Mouse (Mus musculus) erythroblast, embryonic 14.5 days (primary cell): ENCODE measurements around the gene Rsph1. TPM values are rescaled to one million over a fixed set of nuclear protein-coding genes. Genes with fewer than 3 reads are reported as not detected.

Experiments used
- H3K27me3 ChIP-seq: 2 replicates; pipeline ENCODE4 v1.6.1; 2012; ENCODE audit warnings: inconsistent platforms; ENCODE audit not compliant: control insufficient read depth
- H3K36me3 ChIP-seq: 2 replicates; pipeline ENCODE4 v1.6.1; 2012; ENCODE audit warnings: mild to moderate bottlenecking, inconsistent platforms; ENCODE audit not compliant: control insufficient read depth
- H3K4me1 ChIP-seq: 2 replicates; pipeline ENCODE4 v1.6.1; 2012; ENCODE audit warnings: inconsistent platforms; ENCODE audit not compliant: control insufficient read depth
- H3K4me3 ChIP-seq: replicated peaks from 2 replicates; pipeline ENCODE3; 2012; ENCODE audit warnings: moderate library complexity, mild to moderate bottlenecking, inconsistent platforms
- H3K9me3 ChIP-seq: 2 replicates; pipeline ENCODE4 v1.6.1; 2012; ENCODE audit warnings: low read length, inconsistent platforms, mixed read lengths; ENCODE audit not compliant: control insufficient read depth
- GATA1 ChIP-seq: IDR thresholded peaks from 2 replicates; pipeline ENCODE4 v1.6.1; 2012; ENCODE audit warnings: low read length, inconsistent platforms, mixed read lengths
- TAL1 ChIP-seq: IDR thresholded peaks from 3 replicates; pipeline ENCODE4 v1.6.1; 2012; ENCODE audit warnings: low read length, inconsistent platforms, mixed read lengths
- polyA plus RNA-seq: library from polyadenylated mRNA; stranded (reverse); fragments of >175 nt; gene quantifications from 2 replicates; pipeline ENCODE4 v1.2.3, GENCODE M21; 2012

Gene Rsph1
- polyA plus RNA-seq, 1 experiment = not detected

DNA sequence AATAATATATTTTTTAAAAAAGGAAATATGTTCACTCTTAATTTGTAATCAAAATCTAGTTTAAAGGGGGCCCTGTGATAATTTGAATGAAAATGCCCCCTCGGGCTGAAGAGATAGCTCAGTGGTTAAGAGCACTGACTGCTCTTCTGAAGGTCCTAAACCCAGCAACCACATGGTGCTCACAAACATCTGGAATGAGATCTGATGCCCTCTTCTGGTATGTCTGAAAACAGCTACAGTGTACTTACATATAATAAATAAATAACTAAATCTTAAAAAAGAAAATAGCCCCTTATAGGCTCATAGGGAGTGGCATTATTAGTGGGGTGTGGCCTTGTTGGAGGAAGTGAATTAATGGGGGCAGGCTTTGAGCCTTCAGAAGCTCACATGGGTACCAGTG lies 20.0 kb downstream of the Rsph1 start:
- H3K9me3 ChIP-seq = no peaks in the 10 kb centered on the region
- H3K4me3 ChIP-seq = no peak overlapping the region
- no peaks in the 10 kb centered on the region for H3K27me3 ChIP-seq
- TF ChIP-seq GATA1 (no peak), TAL1 (no peak)
- no peaks in the 10 kb centered on the region for H3K36me3 ChIP-seq
- peaks cover 6% of the 10 kb centered on the region for H3K4me1 ChIP-seq

DNA sequence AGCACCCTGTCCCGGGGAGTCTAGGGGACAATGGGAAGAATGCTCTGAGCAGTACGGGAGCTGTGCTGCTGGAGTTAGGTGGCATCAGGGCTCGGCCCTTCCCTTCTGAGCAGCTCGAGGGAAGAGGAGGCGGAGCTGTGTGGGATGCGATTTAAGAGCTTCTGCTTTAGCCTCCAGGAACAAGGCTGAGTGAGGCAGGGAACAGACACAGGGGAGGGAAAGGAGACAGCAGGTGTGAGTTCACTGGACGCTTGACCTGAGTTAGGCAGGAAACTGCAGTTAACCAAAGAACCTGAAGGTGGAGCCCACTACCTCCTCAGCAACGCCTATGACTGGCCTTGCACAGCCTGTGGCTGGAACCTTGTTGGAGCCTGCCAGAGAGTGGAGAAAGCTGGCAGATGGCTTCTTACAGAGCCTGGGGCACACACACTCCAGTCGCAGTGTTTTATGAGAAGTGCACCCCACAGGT lies 22.7 kb downstream of the Rsph1 start:
- H3K36me3 ChIP-seq = no peaks in the 10 kb centered on the region
- no peaks in the 10 kb centered on the region for H3K9me3 ChIP-seq
- no peak overlapping the region for H3K4me3 ChIP-seq

DNA sequence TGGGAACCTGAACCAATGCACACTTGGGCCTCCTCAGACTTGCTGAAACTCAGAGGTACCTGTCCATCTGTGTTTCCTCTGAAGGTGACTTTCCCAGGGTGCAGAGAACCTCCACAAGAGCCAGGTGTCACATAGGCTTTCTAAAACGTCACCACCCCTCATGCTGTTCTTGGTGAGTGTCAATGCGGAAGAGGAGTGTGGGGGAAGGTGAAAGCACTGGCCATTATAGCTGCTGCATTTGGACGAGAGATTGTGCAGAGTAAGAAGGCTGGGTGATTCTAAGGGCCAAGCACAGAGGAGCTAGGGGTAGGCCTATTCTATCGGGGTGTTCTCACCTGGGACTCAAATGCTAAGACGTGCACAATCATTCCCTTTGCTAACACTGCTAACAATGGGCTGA lies 23.2 kb downstream of the Rsph1 start:
- Histone ChIP-seq H3K9me3 (no peaks in the 10 kb centered on the region), H3K4me1 (peaks cover 11% of the 10 kb centered on the region), H3K27me3 (no peaks in the 10 kb centered on the region), H3K4me3 (no peak overlapping the region), H3K36me3 (no peaks in the 10 kb centered on the region)
- TF ChIP-seq GATA1 = no peak
- no peak for TF ChIP-seq TAL1

More for the DNA sequence above, 22.7 kb downstream of the Rsph1 start:
- TF ChIP-seq GATA1 (no peak), TAL1 (no peak)
- Histone ChIP-seq H3K27me3 (no peaks in the 10 kb centered on the region), H3K4me1 (peaks cover 11% of the 10 kb centered on the region)

DNA sequence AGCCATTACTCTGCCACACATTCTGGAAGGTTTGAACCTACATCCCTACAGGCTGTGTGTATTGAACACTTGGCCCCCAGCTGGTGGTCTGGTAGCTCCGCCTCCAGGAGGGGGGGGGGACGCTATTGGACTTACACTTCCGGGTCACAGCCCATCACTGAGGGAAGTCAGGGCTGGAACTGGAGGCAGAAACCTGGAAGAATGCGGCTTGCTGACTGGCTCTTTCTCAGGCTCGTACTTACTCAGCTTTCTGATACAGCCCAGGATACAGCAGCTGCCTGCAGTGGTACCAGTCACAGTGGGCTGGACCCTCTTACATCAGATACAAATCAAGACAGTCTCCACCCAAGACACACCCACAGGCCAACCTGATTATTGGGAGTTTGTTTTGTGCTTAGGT lies 30.0 kb downstream of the Rsph1 start:
- peaks cover 29% of the 10 kb centered on the region for H3K4me1 ChIP-seq
- H3K27me3 ChIP-seq = no peaks in the 10 kb centered on the region
- no peak for TF ChIP-seq TAL1
- no peak for TF ChIP-seq GATA1
- peaks cover 18% of the 10 kb centered on the region for H3K36me3 ChIP-seq
- peak overlapping the region; percentile 10 for H3K4me3 ChIP-seq
- H3K9me3 ChIP-seq = peaks cover 11% of the 10 kb centered on the region

DNA sequence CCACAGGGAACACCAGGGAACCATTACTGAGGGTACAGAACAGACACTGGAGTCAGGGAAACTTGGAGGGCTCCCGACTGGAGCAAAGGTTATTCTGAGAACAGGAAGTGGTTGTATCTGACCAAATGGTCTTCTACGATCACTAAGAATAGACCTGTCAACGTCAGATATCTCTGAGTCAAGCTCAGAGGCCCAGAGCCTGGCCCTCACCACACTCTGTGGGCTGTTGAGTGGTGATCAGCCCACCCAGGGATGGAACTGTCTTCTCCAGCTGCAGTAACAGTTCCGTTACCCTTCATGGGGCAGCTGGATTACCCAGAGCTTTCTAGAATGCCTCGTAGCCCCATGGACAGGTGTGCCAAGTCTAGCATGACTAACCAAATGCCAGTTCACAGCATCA lies 31.9 kb downstream of the Rsph1 start:
- TF ChIP-seq TAL1 (no peak), GATA1 (no peak)
- H3K36me3 ChIP-seq = peaks cover 34% of the 10 kb centered on the region
- H3K9me3 ChIP-seq = peaks cover 11% of the 10 kb centered on the region
- peaks cover 24% of the 10 kb centered on the region for H3K4me1 ChIP-seq
- no peaks in the 10 kb centered on the region for H3K27me3 ChIP-seq
- no peak overlapping the region for H3K4me3 ChIP-seq

DNA sequence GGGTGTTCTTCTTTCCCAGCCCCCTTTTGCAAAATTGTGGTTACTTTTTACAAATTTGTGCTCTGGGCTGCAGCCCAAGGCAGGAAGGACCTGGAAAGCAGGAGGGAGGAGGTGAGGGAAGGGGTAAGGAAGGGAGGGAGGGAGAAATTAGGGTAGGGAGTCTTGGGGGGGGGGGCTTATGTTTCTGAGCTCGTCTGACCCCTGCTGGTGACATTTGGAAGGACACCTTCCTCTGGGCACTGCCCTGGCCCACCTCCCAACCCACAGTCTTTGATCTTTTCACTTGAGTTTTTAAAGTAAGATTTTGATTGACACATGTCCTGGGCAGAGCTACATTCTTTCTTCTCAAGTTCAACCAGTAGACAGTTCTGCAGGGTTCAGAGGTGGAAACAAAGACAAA lies 34.4 kb downstream of the Rsph1 start:
- TF ChIP-seq GATA1 (no peak), TAL1 (no peak)
- peaks cover 16% of the 10 kb centered on the region for H3K9me3 ChIP-seq
- no peak overlapping the region for H3K4me3 ChIP-seq
- H3K4me1 ChIP-seq = peaks cover 43% of the 10 kb centered on the region
- H3K36me3 ChIP-seq = peaks cover 59% of the 10 kb centered on the region
- H3K27me3 ChIP-seq = no peaks in the 10 kb centered on the region

DNA sequence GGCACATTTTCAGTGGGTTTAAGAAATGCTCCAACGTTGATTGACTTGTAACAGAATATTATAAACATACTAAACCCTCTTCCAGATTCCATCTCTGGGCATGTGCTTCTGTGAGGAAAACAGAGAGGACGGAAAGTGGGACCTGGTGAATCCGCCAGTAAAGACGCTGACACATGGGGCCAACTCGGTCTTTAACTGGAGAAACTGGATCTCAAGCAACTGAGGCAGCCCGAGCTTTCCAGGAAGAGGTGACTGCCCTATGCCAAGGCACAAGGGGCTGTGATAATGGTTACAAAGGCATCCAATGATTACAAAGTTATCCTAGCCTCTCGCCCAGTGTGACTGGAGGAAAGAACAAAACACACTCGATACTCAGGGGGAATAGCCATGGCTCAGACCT lies 36.0 kb downstream of the Rsph1 start:
- H3K9me3 ChIP-seq = peaks cover 16% of the 10 kb centered on the region
- peaks cover 35% of the 10 kb centered on the region for H3K4me1 ChIP-seq
- H3K36me3 ChIP-seq = peaks cover 76% of the 10 kb centered on the region
- no peaks in the 10 kb centered on the region for H3K27me3 ChIP-seq
- TF ChIP-seq TAL1 = no peak
- TF ChIP-seq GATA1 = no peak
- H3K4me3 ChIP-seq = no peak overlapping the region

DNA sequence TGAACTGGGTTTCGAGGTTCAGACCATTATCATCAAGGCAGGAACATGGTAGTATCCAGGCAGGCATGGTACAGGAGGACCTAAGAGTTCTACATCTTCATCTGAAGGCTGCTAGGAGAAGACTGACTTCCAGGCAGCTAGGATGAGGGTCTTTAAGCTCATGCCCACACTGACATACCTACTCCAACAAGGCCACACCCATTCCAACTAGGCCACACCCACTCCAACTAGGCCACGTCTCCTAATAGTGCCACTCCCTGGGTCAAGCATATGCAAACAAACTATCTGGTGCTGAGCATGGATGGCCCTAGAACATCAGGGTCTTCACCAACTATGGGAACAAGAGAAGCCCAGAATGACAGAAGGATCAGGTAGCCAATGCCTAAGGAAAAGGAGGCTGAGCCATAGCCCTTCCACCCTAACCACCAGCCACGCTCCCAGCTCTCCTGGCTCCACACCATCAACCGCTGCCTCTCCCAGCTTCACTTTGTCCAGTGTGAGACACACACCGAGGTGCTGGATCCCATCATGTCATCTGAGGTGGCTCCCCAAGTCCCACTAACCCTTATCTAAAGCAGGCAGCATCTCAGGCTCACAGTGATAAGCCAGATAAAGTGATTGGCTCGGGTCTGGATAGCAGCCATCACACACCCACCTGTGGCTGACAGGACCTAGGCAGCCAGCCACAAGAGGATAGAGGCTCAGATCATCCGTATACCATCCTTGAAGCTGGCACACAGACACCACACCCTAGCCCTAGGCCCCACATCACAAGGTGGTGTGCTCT lies 38.8 kb downstream of the Rsph1 start:
- TF ChIP-seq GATA1 (no peak), TAL1 (peak; percentile 47; the same call in 2 of the 3 replicates)
- peaks cover 38% of the 10 kb centered on the region for H3K4me1 ChIP-seq
- no peak overlapping the region for H3K4me3 ChIP-seq
- peaks cover 7% of the 10 kb centered on the region for H3K9me3 ChIP-seq
- no peaks in the 10 kb centered on the region for H3K27me3 ChIP-seq
- H3K36me3 ChIP-seq = peaks cover 95% of the 10 kb centered on the region

DNA sequence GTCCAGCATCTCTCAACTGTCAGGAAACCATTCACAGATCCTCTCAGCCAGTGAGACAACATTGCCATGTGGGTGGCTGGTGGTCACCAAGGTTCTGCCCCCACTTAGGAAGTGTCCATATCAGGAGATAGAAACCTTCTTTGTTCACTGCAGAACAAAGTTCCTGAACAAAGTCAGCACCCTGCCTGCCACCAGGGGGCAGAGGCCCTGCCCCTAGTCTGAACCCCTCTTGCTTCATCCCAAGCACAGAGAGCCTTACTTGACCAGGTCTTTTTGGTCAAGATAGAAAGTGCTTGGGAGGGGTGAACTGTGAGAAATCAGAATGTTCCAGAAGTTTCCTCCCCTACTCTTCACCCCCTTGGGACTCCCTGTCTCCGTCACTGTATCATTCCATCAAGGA lies 41.3 kb downstream of the Rsph1 start:
- H3K4me3 ChIP-seq = no peak overlapping the region
- H3K4me1 ChIP-seq = peaks cover 61% of the 10 kb centered on the region
- no peaks in the 10 kb centered on the region for H3K27me3 ChIP-seq
- H3K36me3 ChIP-seq = peaks cover 93% of the 10 kb centered on the region
- peaks cover 17% of the 10 kb centered on the region for H3K9me3 ChIP-seq
- TF ChIP-seq TAL1 (no peak), GATA1 (no peak)
